Mouse (Mus musculus) lung, postnatal 0 days (tissue): Measurements from ENCODE around the gene Gata2.

Source experiments
- CTCF ChIP-seq: IDR thresholded peaks from 2 replicates; pipeline ENCODE4 v1.5.1; 2016; ENCODE audit warnings: antibody characterized with exemption, mild to moderate bottlenecking
- EP300 ChIP-seq: IDR thresholded peaks from 2 replicates; pipeline ENCODE4 v1.6.1; 2016; ENCODE audit warnings: antibody characterized with exemption, mild to moderate bottlenecking, control low read depth

DNA sequence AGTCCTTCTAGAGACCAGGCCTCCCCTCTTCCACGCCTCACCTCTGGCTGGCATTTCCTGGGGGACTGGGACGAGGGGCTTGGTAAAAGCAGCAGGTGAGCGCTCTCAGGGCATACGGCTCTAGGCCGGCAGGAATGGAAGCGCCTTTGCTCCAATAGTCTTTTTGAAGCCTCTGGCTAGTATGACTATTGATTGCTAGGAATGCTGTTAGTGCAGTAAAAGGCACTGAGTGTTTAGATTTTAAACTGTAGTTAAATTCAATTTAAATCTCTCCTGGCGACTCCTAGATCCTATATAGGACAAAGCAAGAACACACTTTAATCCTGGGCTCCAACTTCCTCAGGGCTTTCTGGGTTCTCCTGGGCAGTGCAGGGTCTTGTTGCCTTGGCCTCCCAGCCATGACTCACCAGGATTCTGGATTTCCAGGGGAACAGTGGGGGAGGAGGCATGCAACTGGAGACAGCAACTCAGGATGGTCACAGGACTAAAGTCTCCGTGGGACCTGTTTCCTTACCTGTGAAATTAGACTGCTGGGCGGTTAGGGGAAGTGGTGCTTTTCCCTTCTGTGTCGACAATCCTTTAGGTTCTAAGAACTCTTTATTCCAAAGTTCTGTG lies 10.2 kb downstream of the Gata2 start:
- TF ChIP-seq CTCF (no peak), EP300 (no peak)
